Mouse (Mus musculus): ENCODE results near the gene Kcnk13. TPM values are rescaled to one million over a fixed set of nuclear protein-coding genes. Genes with fewer than 3 reads are reported as not detected.

Gene Kcnk13
- total RNA-seq, 4 experiments from 2014 or later: 0.10 to 0.20 (median 0.12) TPM; not detected in 1

GRCm38 (mm10) chr12:100012839-100013238 is 48.5 kb downstream of the Kcnk13 start:
- no peak for DNase-seq (ENCODE audit: low spot score in 2 of 2)

- no peak for DNase-seq (ENCODE audit: low spot score in 2 of 2)
Measured at GRCm38 (mm10) chr12:100015146-100015545, 50.8 kb downstream of the Kcnk13 start.

GRCm38 (mm10) chr12:100017709-100018108 is 53.4 kb downstream of the Kcnk13 start:
- no peak for DNase-seq (ENCODE audit: low spot score in 2 of 2)

- no peak for DNase-seq (ENCODE audit: low spot score in 2 of 2)
Measured at GRCm38 (mm10) chr12:100022490-100022889, 58.2 kb downstream of the Kcnk13 start.

GRCm38 (mm10) chr12:100023821-100024365 is 59.6 kb downstream of the Kcnk13 start:
- no peak for DNase-seq (ENCODE audit: low spot score in 2 of 2)

- DNase-seq (ENCODE audit: low spot score in 2 of 2): no peak
Measured at GRCm38 (mm10) chr12:100025675-100026074, 61.4 kb downstream of the Kcnk13 start.

GRCm38 (mm10) chr12:100026715-100027245 is 62.5 kb downstream of the Kcnk13 start:
- no peak for DNase-seq (ENCODE audit: low spot score in 2 of 2)

GRCm38 (mm10) chr12:100027281-100027680 is 63.0 kb downstream of the Kcnk13 start:
- DNase-seq (ENCODE audit: low spot score in 2 of 2): no peak

- DNase-seq (ENCODE audit: low spot score in 2 of 2): no peak
Measured at GRCm38 (mm10) chr12:100031681-100032080, 67.4 kb downstream of the Kcnk13 start.

- DNase-seq (ENCODE audit: low spot score in 2 of 2): no peak
Measured at GRCm38 (mm10) chr12:100032521-100032920, 68.2 kb downstream of the Kcnk13 start.

- DNase-seq (ENCODE audit: low spot score in 2 of 2): no peak
Measured at GRCm38 (mm10) chr12:100038741-100039262, 74.5 kb downstream of the Kcnk13 start.

- DNase-seq (ENCODE audit: low spot score in 2 of 2): no peak
Measured at GRCm38 (mm10) chr12:100042116-100042515, 77.8 kb downstream of the Kcnk13 start.

GRCm38 (mm10) chr12:100044704-100045103 is 80.4 kb downstream of the Kcnk13 start:
- DNase-seq (ENCODE audit: low spot score in 2 of 2): no peak

- no peak for DNase-seq (ENCODE audit: low spot score in 2 of 2)
Measured at GRCm38 (mm10) chr12:100050552-100050951, 86.3 kb downstream of the Kcnk13 start.

- no peak for DNase-seq (ENCODE audit: low spot score in 2 of 2)
Measured at GRCm38 (mm10) chr12:100053617-100054016, 89.3 kb downstream of the Kcnk13 start.

- DNase-seq (ENCODE audit: low spot score in 2 of 2): no peak
Measured at GRCm38 (mm10) chr12:100061071-100061470, 96.8 kb downstream of the Kcnk13 start.

- peak in 1 of 2 experiments; percentile 26 for DNase-seq (ENCODE audit: low spot score in 2 of 2)
Measured at GRCm38 (mm10) chr12:100061826-100062225, 97.5 kb downstream of the Kcnk13 start.

GRCm38 (mm10) chr12:100062584-100062983 is 98.3 kb downstream of the Kcnk13 start:
- no peak for DNase-seq (ENCODE audit: low spot score in 2 of 2)

GRCm38 (mm10) chr12:100065109-100065508 is 100.8 kb downstream of the Kcnk13 start:
- no peak for DNase-seq (ENCODE audit: low spot score in 2 of 2)

- DNase-seq (ENCODE audit: low spot score in 2 of 2): peak in 1 of 2 experiments; percentile 17
Measured at GRCm38 (mm10) chr12:100067477-100067876, 103.2 kb downstream of the Kcnk13 start.

GRCm38 (mm10) chr12:100073201-100073672 is 108.9 kb downstream of the Kcnk13 start:
- no peak for DNase-seq (ENCODE audit: low spot score in 2 of 2)

GRCm38 (mm10) chr12:100075715-100076114 is 111.4 kb downstream of the Kcnk13 start:
- no peak for DNase-seq (ENCODE audit: low spot score in 2 of 2)
